Mouse (Mus musculus) CD4-positive, CD25-positive, alpha-beta regulatory T cell, adult 2 months (primary cell): ENCODE measurements around the gene Slc22a16.
"Not testable (repeated sequence)": the region's sequence is repeated elsewhere in the genome, so short reads cannot be mapped to it uniquely, and the experiment has no call there.

ENCODE experiments used
- DNase-seq: peaks from one replicate; pipeline ENCODE4 v3.0.0-alpha.2; 2012; ENCODE audit warnings: low read depth, low spot score

Gene Slc22a16

GRCm38 (mm10) chr10:40570036-40570435, at the start of gene Slc22a16:
TSS of gene Slc22a16 (plus strand) at chr10:40570336.
- no peak for DNase-seq

- DNase-seq = no peak
These were observed 48.6 kb upstream of the Slc22a16 start for GRCm38 (mm10) chr10:40521579-40521978.

GRCm38 (mm10) chr10:40523312-40523975, 46.7 kb upstream of the Slc22a16 start:
- no peak for DNase-seq

GRCm38 (mm10) chr10:40524032-40524806, 45.9 kb upstream of the Slc22a16 start:
- DNase-seq = peak; percentile 19

GRCm38 (mm10) chr10:40524991-40525390, 45.1 kb upstream of the Slc22a16 start:
- DNase-seq = peak; percentile 88

DNA sequence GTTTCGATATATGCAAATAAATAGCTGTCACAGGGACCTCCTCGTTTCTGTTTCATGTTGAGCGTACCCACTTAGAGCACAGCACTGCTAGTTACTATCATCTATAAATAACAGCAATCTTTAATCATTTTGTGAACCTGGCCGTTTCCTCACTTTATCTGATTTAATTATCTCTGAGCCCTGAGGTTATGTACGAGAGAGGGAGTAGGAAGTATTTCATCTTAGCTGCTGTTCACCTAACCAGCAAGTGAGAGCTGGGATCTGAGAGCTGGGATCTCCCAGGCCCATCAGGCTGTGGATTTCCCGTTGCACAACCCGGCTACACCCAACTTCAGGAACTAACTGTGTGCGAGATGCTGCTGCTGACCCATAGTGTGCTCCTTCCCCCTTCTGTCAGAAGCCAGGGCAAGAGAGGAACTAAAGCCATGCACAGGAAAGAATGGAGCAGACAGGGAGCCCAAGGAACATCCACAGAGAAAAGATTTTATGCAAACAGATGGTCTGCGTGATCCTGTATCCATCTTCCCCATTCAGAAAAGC, 44.5 kb upstream of the Slc22a16 start:
- DNase-seq = peak; percentile 20

DNA sequence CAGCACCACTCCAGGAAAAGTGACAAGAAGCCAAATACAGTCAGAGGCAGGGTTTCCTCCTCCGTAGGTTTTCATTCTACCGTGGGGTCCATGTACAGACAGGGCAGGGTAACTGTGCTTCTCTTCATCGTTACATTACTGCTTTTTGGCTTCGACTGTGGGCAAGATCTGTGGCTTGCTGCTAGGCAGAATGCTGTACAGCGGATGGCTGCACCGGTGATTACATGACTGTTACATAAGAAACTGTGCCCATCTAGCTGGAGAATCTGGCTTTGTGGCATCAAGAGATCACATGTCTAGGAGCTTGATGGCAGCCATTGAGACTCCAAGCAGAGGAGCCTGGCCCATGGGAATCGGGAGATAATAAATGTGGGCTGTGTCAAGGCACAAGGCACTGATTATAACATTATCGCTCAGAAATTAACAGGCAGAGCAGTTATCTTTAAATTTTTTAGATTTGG, 43.8 kb upstream of the Slc22a16 start:
- peak; percentile 23 for DNase-seq

DNA sequence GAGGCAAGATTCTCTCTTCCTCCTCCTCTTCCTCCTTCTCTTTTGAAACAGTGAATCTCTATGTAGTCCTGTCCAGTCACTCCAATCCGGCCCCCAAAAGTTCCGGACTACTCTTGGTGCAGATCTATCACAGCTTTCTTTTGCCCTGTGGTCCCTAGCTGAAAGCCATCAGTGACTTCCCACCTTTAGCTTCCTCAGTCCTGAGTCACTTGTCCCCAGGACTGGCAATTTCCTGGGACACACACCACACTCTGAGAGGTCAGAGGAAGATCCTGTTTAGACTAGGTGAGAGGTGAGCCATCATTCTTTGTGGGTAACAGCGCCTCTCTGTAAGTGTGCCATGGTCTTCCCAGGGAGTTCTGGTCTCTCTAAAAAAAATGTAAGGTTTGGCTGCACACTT, 43.1 kb upstream of the Slc22a16 start:
- DNase-seq = no peak

- DNase-seq = peak; percentile 73
These were observed 42.6 kb upstream of the Slc22a16 start for GRCm38 (mm10) chr10:40527573-40527972.

DNA sequence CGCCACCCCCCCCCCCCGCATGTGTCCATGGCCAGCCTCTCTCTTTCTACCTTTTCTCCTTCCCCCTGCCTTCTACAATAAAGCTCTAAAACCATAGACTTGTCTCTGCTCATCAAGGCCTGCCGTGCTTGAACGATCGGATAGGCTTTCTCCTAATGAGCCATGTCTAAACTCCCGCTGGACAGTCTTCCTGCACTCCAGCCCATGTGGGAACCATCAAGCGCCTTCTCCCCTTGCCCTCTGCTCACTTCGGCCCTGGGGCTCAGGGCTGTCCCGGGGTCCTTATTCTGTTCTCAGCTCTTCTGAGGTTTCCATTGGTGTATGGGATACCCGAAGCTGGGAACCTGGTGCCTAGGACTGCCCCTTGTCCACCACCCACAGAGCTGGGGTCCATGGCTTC, 41.5 kb upstream of the Slc22a16 start:
- no peak for DNase-seq

GRCm38 (mm10) chr10:40529617-40530016, 40.5 kb upstream of the Slc22a16 start:
- peak; percentile 86 for DNase-seq

DNA sequence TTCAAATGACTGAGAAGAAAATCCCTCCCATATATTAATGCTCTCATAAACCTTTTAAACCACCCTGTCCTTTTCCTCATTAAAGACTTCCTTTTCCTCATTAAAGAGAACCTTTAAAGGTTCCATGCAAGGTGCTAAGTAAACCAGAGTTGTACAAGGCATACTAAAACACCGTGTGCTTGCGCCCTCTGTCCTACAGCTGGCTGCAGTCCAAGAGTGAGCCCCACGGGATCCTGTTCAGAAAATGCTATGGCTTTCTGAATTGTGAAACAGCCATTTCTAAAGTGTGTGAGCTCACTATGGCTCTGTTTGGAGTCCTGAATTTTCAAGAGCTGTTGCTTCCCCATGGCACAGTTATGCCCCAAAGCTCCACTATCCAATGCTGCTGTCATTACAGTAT, 39.5 kb upstream of the Slc22a16 start:
- no peak for DNase-seq

GRCm38 (mm10) chr10:40532586-40532985, 37.5 kb upstream of the Slc22a16 start:
- DNase-seq = not testable (repeated sequence)

GRCm38 (mm10) chr10:40541351-40541750, 28.8 kb upstream of the Slc22a16 start:
- no peak for DNase-seq

GRCm38 (mm10) chr10:40549317-40549716, 20.8 kb upstream of the Slc22a16 start:
- DNase-seq = no peak

GRCm38 (mm10) chr10:40551801-40552200, 18.3 kb upstream of the Slc22a16 start:
- no peak for DNase-seq

GRCm38 (mm10) chr10:40565695-40566094, 4.4 kb upstream of the Slc22a16 start:
- DNase-seq = not testable (repeated sequence)

DNA sequence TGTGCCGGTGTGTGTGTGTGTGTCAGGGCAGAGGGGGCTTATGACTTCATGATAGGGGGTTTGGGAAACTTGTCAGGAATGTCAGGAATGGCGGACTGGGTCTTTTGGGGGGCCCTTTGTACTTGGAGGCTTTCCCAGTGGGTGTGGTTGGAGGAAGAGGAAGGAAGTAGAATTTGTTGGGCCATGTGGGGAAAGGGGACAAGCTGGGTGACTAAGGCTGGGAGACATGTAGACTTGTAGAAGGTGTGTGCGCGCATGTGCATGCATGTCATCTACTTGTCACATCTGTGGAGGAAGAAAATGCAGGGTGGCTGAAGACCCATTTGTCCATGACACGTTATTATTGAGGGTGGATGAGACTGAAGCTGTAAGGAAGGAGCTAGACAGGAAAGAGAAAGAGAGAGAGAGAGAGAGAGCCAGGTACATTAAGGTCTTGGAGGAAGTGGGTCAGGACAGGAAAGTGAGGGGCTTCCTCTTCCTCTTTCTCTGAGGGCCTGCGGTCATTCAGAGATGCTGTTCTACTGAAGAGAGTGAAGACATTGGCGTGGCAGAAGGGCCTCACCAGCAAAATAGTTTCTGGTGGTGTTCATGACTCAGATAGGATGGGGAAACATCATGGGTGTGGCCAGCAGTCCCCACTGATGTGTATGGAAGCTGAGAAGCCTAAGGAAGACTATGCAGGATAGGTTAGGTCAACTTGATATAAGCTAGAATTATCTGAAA, 5.9 kb downstream of the Slc22a16 start:
- DNase-seq = no peak

DNA sequence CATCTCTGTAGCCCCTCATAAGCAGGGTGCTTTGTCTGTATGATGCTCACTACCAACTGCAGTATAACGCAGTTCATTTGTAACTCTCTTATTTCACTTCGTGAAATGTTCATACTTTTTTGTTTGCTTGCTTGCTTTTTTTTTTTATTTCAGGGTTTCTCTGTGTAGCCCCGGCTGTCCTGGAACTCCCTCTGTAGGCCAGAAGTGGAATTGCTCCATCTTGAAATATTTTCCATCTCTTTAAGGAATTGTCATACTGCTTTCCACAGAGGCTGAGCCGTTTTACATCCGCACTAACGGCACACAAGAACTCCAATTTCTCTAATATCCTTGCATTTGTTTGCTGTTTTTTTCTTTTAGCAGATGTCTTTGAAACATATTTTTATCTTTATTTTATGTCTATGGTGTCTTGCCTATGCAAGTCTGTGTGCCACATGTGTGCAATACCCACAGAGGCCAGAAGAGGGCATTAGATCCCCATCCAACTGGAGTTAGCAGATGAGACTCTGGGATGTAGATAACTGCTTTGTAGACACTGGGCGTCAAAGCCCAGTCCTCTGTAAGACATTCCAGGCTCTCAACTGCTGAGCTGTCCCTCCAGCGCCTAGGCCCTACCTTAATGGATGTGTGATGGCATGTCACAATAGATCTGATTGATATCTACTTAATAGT, 13.6 kb downstream of the Slc22a16 start:
- peak; percentile 57 for DNase-seq

DNA sequence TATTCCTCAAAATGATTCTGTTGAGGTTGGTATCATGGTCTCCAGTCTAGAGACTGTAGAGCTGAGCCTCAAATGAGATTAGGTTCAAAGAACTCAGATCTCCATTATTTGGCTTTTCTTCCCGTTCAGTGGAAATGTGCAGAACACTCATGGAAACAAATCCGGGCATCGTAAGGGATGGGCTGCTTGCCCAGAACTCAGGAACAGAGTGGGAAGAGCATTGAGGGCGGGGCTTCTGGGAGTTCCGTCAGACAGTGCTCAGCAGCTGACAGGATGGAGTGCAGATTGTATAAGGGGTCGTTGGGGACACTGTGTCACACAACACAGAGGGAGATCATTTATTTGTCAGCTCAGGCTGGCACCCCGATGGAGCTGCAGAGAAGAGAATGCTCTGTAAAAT, 22.1 kb downstream of the Slc22a16 start:
- DNase-seq = no peak

DNA sequence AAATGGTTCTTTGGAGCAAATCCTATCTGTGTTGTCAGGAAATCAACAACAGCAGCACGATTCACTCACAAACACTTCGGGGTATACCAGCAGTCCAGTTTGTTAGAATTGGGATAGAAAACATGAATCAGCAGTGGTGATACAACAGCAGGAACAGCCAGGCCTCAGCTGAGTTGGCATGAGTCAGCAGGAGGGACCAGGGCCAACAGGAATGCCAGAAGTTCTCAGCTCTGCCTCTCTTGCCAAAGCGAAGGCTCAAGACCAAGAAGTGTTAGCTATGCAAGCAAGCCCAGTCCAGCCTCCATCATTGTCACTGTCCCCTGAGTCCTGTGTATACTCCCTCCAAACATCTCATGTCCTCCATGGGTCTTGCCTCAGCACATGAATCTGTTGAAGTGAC, 27.0 kb downstream of the Slc22a16 start:
- no peak for DNase-seq
